Mouse (Mus musculus) MEL (cell line): ENCODE measurements at regions not wholly inside any gene's neighbourhood (a gene's known extent, or its start where the extent isn't known, plus 50 kb on each side); places are given as distances from the start of the nearest gene placed in this dataset.

Experiments used
- DNase-seq: peaks from one replicate; pipeline ENCODE4 v3.0.0; 2011; ENCODE audit warnings: low read depth, low spot score
- H3K27ac ChIP-seq: 2 replicates; pipeline ENCODE4 v1.5.1; 2012; ENCODE audit warnings: low read depth, mild to moderate bottlenecking, control low read depth, low read length, moderate library complexity; ENCODE audit not compliant: control insufficient read depth
- H3K27me3 ChIP-seq, 2 experiments: fragments of 150-350 bp in 1 of 2; sonication (generic) in 1 of 2; 2 replicates each; pipeline ENCODE4 v1.6.1; 2012; ENCODE audit warnings: low read length in 2 of 2, mild to moderate bottlenecking in 2 of 2, improper control_type of control experiment in 1 of 2, moderate library complexity in 1 of 2; ENCODE audit not compliant: insufficient read depth in 2 of 2, control insufficient read depth in 1 of 2
- H3K36me3 ChIP-seq, 2 experiments: 2 replicates each; pipeline ENCODE4 v1.6.1; 2012 to 2014; ENCODE audit warnings: low read length in 2 of 2, improper control_type of control experiment in 1 of 2, inconsistent platforms in 1 of 2, mild to moderate bottlenecking in 1 of 2; ENCODE audit not compliant: insufficient read depth in 2 of 2, control insufficient read depth in 1 of 2
- H3K4me1 ChIP-seq, 2 experiments: fragments of 150-350 bp in 1 of 2; sonication (generic) in 1 of 2; 2 replicates each; pipeline ENCODE4 v1.6.1; 2012; ENCODE audit warnings: low read length in 2 of 2, improper control_type of control experiment in 1 of 2, mild to moderate bottlenecking in 1 of 2; ENCODE audit not compliant: insufficient read depth in 2 of 2, control insufficient read depth in 1 of 2
- H3K4me3 ChIP-seq, 2 experiments: fragments of 150-350 bp in 1 of 2; sonication (generic) in 1 of 2; 2 replicates each; pipeline ENCODE4 v1.5.1; 2012; ENCODE audit warnings: low read depth in 2 of 2, low read length in 2 of 2, mild to moderate bottlenecking in 2 of 2, moderate library complexity in 2 of 2, control low read depth in 1 of 2, improper control_type of control experiment in 1 of 2; ENCODE audit not compliant: control insufficient read depth in 1 of 2, insufficient read depth in 1 of 2
- H3K79me2 ChIP-seq: 2 replicates; pipeline ENCODE4 v1.6.1; 2012; ENCODE audit warnings: mild to moderate bottlenecking, low read length, moderate library complexity; ENCODE audit not compliant: control insufficient read depth, poor library complexity, insufficient read depth
- H3K9ac ChIP-seq: 2 replicates; pipeline ENCODE4 v1.6.1; 2012; ENCODE audit warnings: low read depth, mild to moderate bottlenecking, control low read depth, low read length, moderate library complexity; ENCODE audit not compliant: control insufficient read depth, poor library complexity, severe bottlenecking
- H3K9me3 ChIP-seq: fragments of 150-350 bp; sonication (generic); replicated peaks from 2 replicates; pipeline ENCODE4 v1.6.1; 2012; ENCODE audit warnings: mild to moderate bottlenecking, low read length, improper control_type of control experiment, moderate library complexity; ENCODE audit not compliant: insufficient read depth
- E2F4 ChIP-seq: IDR thresholded peaks from 2 replicates; pipeline ENCODE4 v1.6.1; 2011; ENCODE audit warnings: low read depth, low read length, improper control_type of control experiment, borderline replicate concordance
- EP300 ChIP-seq, 2 experiments: IDR thresholded peaks; 2 replicates each; pipeline ENCODE4 v1.6.1; 2011; ENCODE audit warnings: improper control_type of control experiment in 2 of 2, low read length in 2 of 2, low read depth in 1 of 2, mild to moderate bottlenecking in 1 of 2
- ETS1 ChIP-seq: IDR thresholded peaks from 2 replicates; pipeline ENCODE4 v1.6.1; 2012; ENCODE audit warnings: low read depth, mild to moderate bottlenecking, inconsistent platforms, low read length, improper control_type of control experiment, moderate library complexity
- GATA1 ChIP-seq: IDR thresholded peaks from 2 replicates; pipeline ENCODE4 v1.6.1; 2011; ENCODE audit warnings: low read depth, low read length, improper control_type of control experiment
- POLR2A ChIP-seq, 2 experiments: IDR thresholded peaks; 2 replicates each; pipeline ENCODE4 v1.6.1; 2011 to 2012; ENCODE audit warnings: low read length in 2 of 2, mild to moderate bottlenecking in 2 of 2, control low read depth in 1 of 2, improper control_type of control experiment in 1 of 2, low read depth in 1 of 2, moderate library complexity in 1 of 2; ENCODE audit not compliant: control insufficient read depth in 1 of 2, insufficient read depth in 1 of 2, poor library complexity in 1 of 2
- SIN3A ChIP-seq: IDR thresholded peaks from 2 replicates; pipeline ENCODE4 v1.6.1; 2012; ENCODE audit warnings: low read length, improper control_type of control experiment, inconsistent platforms
- TAL1 ChIP-seq: IDR thresholded peaks from 2 replicates; pipeline ENCODE4 v1.6.1; 2012; ENCODE audit warnings: mild to moderate bottlenecking, inconsistent platforms, low read length, moderate library complexity, mixed read lengths
- TCF12 ChIP-seq: IDR thresholded peaks from 2 replicates; pipeline ENCODE4 v1.6.1; 2014; ENCODE audit warnings: low read depth, mild to moderate bottlenecking, inconsistent platforms, low read length, improper control_type of control experiment, moderate library complexity
- USF1 ChIP-seq: IDR thresholded peaks from 2 replicates; pipeline ENCODE4 v1.6.1; 2014; ENCODE audit warnings: low read depth, mild to moderate bottlenecking, inconsistent platforms, low read length, improper control_type of control experiment, moderate library complexity
- ZC3H11A ChIP-seq: IDR thresholded peaks from 2 replicates; pipeline ENCODE4 v1.6.1; 2012; ENCODE audit warnings: low read depth, mild to moderate bottlenecking, inconsistent platforms, low read length, improper control_type of control experiment
- ZKSCAN1 ChIP-seq: IDR thresholded peaks from 2 replicates; pipeline ENCODE4 v1.6.1; 2012; ENCODE audit warnings: low read depth, mild to moderate bottlenecking, inconsistent platforms, low read length, improper control_type of control experiment, moderate library complexity
- ZMIZ1 ChIP-seq: IDR thresholded peaks from 2 replicates; pipeline ENCODE4 v1.6.1; 2012; ENCODE audit warnings: low read depth, mild to moderate bottlenecking, inconsistent platforms, low read length, improper control_type of control experiment, moderate library complexity

- H3K36me3 ChIP-seq = no peaks in the 10 kb centered on the region
- H3K9me3 ChIP-seq = no peaks in the 10 kb centered on the region
- H3K4me1 ChIP-seq = no peaks in the 10 kb centered on the region
- TF ChIP-seq TCF12 (no peak), USF1 (no peak), ZMIZ1 (no peak), SIN3A (no peak), ZKSCAN1 (no peak), ZC3H11A (no peak), POLR2A (IDR thresholded peaks at IDR 0.05; ENCODE audit: control insufficient read depth in 1 of 2, insufficient read depth in 1 of 2, low read depth in 1 of 2, low read length in 2 of 2, poor library complexity in 1 of 2) (no peak), EP300 (IDR thresholded peaks at IDR 0.05; ENCODE audit: low read depth in 1 of 2, low read length in 2 of 2) (no peak), ETS1 (no peak), E2F4 (no peak), GATA1 (no peak), TAL1 (no peak)
- no peak overlapping the region for H3K27ac ChIP-seq
- H3K9ac ChIP-seq = no peak overlapping the region
- no peak overlapping the region for H3K4me3 ChIP-seq
- H3K79me2 ChIP-seq = no peaks in the 10 kb centered on the region
- no peaks in the 10 kb centered on the region; a peak in 1 of 4 replicates for H3K27me3 ChIP-seq
- no peak for DNase-seq
Observed at GRCm38 (mm10) chr12:99614420-99614819, 51.0 kb upstream of the Foxn3 start.
